Mouse (Mus musculus) fat pad, adult 2 months (tissue): Measurements from ENCODE around the gene Dusp22.

Source experiments
- DNase-seq: peaks from one replicate; pipeline ENCODE4 v3.0.0-alpha.2; 2011; ENCODE audit warnings: low read depth, low spot score; ENCODE audit errors: extremely low read depth

Gene Dusp22

DNA sequence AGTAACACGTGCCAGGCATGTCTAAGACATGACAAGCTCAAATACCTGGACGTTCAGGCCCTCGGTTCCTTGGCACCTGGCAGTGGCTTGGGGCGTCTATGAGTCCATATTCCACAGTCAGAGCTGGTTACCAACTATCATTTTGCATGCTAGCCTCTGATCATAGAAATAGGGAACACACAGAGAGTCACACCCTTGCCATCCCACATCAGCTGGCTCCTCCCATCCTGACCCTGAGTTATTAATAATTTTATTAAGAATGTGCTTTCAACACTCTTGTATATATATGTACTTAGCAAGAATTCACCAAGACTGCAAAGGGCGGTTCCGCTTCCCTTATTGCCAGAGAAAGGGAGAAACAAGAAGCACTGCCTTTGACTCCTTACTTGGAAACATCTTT lies 54.8 kb downstream of the Dusp22 start:
- DNase-seq = no peak

DNA sequence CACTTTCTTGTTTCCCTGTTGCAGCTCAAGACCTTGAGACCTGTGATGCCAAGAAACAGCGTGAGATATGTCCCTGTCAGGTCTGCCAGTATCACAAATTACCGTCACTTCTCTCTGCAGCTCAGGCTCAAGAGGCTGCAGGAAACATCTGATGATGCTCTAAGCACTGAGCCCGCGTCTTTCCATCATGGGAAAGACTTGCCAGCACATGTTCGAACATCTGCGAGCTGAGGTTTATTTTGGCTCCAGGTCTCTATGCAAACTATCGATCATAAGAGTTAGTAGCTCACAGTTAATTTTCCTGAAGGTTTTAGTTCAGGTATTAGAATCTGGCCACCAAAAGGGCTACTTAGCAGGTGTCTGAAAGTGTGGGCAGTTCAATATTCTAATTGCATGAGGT lies 55.3 kb downstream of the Dusp22 start:
- no peak for DNase-seq

GRCm38 (mm10) chr13:30715573-30715972 lies 55.8 kb downstream of the Dusp22 start:
- DNase-seq = no peak

- DNase-seq = no peak
Observed at GRCm38 (mm10) chr13:30716611-30717010, 56.8 kb downstream of the Dusp22 start.

- DNase-seq = no peak
Observed at GRCm38 (mm10) chr13:30722601-30723000, 62.8 kb downstream of the Dusp22 start.

DNA sequence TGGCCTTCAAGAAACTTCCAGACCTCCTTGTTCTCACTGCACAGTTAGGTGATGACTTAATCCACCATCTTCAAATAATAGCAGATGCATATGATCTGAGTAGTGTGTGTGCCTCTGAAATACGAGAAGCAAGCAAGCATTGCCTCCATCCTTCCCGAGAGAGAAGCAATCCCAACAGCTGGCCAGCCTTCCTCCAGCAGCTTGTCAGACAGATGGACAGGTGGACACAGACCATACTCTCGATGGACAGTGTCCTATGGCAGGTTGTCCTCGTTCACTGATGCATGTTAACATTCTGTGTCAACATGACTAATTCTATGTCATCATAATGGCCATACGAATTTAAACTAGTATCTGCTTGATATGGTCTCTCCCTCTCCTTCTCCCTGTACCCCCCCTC lies 63.5 kb downstream of the Dusp22 start:
- no peak for DNase-seq

GRCm38 (mm10) chr13:30723858-30724257 lies 64.1 kb downstream of the Dusp22 start:
- DNase-seq = no peak

DNA sequence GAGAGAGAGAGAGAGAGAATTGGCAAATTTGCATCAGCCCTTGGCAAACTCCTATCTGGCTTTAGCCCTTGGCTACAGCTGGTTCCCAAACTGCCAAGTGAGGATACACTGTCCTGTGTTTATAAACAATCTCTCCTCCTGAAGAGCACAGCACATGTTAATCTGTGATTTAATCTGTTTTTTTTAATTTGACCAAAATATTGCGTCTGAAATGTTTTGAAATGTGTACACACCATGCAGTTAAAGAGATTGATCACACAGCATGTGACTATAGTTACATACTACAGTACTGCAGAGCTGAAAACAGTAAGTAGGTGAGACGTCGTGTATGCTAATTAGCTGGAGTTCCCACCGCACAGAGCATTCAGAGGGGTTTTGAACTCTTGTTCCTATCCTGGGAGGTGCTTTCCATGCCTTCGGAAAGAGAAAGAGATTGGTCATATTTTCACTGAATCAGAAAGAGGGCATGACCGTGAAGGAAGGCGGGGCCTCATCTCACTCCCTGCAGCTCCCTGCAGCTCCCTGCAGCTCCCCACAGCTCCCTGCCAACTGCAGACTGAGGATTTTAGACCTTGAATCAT lies 65.0 kb downstream of the Dusp22 start:
- DNase-seq = no peak

GRCm38 (mm10) chr13:30726879-30727278 lies 67.1 kb downstream of the Dusp22 start:
- no peak for DNase-seq

- DNase-seq = no peak
Observed at GRCm38 (mm10) chr13:30728155-30728554, 68.4 kb downstream of the Dusp22 start.

DNA sequence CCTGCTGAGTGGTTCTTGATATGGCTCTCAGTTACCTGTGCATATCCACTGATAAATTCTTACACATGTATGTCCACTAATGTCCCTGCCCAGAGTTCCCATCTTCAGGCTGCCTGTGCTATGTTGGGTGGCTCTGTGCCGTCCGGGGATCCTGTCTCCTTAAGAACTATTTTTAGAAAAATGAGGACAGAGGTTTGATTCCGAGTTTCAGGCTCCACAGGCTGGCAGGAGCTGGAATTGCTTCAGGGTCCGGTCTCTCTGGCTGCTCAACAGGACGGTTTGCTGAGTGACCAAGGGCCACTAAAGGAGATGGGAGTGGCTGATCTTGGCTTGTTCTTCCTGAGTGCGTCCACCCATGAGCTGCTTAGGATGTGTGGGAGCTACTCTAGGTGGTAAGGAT lies 69.4 kb downstream of the Dusp22 start:
- no peak for DNase-seq

- no peak for DNase-seq
Observed at GRCm38 (mm10) chr13:30730104-30730793, 70.5 kb downstream of the Dusp22 start.

DNA sequence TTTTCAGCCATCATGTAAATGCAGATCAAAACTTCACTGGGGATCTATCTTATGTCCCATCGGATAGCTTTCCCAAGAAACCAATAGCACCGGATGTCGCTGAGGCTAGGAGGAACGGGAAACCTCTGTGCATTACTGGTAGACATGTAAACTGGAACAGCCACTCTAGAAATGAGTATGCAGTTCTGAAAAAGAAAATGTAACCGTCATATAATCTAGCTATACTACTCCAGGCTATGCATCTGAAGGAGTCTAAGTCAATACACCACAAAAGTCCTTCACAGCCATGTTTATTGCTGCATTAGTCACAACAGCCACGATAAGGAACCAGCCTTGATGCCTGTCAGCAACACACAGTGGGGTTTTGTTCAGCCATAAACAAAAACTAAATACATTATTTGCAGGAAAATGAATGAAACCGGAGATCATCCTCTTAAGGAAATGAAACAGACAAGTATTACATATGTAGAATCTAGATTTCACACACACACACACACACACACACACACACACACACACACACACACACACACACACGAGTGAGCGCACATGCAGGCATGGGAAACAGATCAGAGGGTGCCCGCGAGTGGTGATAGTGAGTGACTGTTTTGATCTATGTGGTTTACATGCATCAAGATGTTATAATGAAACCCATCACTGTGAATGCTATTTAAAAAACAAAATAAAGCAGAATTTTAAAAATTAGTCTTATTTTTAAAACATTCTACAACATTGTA lies 73.1 kb downstream of the Dusp22 start:
- DNase-seq = no peak

DNA sequence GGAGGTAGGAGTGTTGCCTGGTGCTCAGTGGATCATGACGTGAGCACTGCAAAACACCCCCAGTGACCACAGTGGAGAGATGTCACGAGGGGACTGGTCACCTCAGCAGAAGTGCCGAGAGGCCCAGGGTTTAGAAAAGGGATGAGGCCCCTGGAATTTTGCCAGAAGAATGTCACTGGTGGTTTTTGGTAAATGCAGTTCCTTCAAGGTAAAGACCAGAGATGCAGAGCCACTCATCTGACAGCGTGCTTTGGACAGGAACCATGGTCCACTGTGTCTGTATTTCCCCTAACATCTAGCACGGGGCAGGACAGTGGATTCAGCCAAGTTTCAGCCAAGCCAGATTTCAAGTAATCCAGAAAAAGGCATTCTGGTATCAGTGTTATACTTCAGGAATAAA lies 76.9 kb downstream of the Dusp22 start:
- DNase-seq = no peak

- no peak for DNase-seq
Observed at GRCm38 (mm10) chr13:30737257-30737656, 77.5 kb downstream of the Dusp22 start.

DNA sequence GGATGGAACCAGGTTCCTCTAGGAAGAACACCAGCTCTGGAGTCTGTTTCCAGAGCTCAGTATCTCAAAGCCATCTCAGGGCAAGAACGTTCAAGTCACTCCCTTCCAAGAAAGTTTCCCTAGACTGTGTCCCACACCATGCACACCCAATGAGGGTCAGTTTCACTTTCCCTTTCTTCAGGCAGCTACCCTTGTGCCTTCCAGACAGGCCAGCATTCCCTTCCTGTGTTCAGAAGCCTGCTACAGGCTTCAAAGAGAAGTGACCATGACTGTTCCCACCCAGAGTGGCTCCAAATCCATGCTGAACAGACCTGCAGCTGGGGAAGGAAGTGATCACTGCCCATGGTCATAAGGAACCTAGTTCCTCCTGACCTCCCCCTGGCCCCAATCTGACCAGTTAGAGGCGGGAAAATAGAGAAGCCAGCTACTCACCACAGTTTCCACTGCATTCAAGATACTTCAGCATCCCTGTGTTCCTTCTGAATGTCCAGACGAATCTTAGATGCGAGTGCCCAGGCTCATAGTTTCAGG lies 78.6 kb downstream of the Dusp22 start:
- no peak for DNase-seq

- DNase-seq = no peak
Observed at GRCm38 (mm10) chr13:30741172-30741571, 81.4 kb downstream of the Dusp22 start.

- DNase-seq = no peak
Observed at GRCm38 (mm10) chr13:30742411-30742970, 82.7 kb downstream of the Dusp22 start.

- DNase-seq = no peak
Observed at GRCm38 (mm10) chr13:30745121-30745520, 85.3 kb downstream of the Dusp22 start.

GRCm38 (mm10) chr13:30747068-30747467 lies 87.3 kb downstream of the Dusp22 start:
- DNase-seq = no peak

GRCm38 (mm10) chr13:30747504-30747903 lies 87.7 kb downstream of the Dusp22 start:
- DNase-seq = no peak

DNA sequence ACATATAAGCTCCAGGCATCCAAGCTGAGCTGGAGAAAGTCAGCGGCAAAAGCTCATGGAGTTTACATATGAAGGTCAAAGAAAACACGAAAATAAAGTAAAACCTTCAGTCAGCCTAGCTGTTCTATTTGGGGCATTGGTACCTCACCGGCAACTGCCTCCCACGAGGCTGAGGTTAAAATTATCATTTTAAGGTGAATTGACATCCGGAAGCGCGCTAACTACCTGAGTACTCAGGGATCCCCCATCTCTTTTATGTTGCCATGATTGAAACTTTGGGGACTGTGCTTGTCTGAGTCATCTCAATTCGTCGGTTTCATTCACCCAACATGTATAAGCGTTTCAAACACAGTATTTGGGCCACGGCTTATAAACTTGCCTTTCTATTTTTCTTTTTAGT lies 88.5 kb downstream of the Dusp22 start:
- no peak for DNase-seq
